Mouse (Mus musculus): ENCODE measurements around the gene Chchd5.

Chchd5 gene

DNA sequence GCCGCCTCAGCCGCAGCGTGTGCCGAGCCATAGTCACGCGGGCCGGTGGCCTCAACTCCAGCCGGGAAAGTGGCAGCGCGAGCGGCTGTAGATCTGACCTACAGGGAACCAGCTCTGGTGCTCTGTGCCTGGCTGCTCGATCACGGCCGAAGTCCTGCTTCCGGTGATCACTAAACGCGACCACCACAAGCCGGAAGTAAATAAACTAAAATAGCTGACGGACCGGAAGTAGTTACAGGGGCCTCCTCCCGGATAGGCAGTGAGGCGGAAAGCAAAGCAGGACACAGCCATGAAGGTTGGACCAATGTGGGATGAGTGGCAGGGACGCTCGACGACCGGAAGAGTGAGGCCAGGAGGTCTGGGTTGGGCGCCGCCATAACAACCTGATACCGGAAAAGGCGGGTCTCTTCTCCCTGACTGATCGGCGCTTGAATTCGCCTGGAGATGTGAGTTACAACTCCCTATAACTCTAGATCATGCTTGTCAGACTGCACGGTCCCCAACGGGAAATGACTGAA, at the start of gene Chchd5:
Gene Chchd5 (plus strand): TSS at position 289 of the 518 bp plus-strand sequence.
- peak; percentile 98 for DNase-seq (ENCODE audit: extremely low read depth, low read depth)

DNA sequence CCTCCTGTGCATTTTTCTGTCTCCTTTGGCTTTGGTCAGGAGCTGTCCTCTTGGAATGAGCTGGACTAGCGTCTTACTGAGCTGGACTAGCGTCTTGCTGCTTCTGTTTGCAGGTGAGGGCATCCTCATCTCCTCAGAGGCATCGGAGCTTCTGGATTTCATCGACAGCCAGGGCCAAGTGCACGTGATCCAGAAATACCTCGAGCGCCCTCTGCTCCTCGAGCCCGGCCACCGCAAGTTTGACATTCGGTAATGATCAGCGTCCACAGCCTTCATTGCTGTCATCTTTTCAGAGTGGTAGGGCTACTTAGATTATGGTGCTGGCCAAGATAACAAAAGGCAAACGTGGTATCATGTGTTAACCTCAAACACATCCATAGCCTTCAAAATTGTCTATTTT, 48.4 kb upstream of the Chchd5 start:
- no peak for DNase-seq (ENCODE audit: extremely low read depth, low read depth)

GRCm38 (mm10) chr2:129083514-129083913, 46.0 kb upstream of the Chchd5 start:
- no peak for DNase-seq (ENCODE audit: extremely low read depth, low read depth)

- DNase-seq (ENCODE audit: extremely low read depth, low read depth) = no peak
Measured at GRCm38 (mm10) chr2:129084959-129085358, 44.5 kb upstream of the Chchd5 start.

DNA sequence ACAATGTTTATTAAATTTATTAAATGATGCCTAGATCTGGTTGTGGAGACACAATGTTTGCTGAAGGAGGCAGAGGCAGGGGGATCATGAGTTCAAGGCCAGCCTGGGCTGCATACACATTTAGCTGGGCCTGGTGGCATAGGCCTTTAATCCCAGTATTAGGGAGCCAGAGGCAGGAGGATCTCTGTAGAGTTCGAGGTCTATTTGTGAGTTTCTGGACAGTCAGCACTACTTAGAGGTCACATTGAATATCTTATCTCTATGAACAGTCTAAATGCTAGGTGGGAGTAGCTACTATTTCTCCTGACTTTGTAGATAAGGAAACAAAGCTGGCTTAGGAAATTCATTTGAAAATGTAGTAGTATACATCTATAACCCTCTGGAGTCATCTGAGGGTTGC, 42.0 kb upstream of the Chchd5 start:
- no peak for DNase-seq (ENCODE audit: extremely low read depth, low read depth)

GRCm38 (mm10) chr2:129090370-129090769, 39.1 kb upstream of the Chchd5 start:
- DNase-seq (ENCODE audit: extremely low read depth, low read depth) = no peak

DNA sequence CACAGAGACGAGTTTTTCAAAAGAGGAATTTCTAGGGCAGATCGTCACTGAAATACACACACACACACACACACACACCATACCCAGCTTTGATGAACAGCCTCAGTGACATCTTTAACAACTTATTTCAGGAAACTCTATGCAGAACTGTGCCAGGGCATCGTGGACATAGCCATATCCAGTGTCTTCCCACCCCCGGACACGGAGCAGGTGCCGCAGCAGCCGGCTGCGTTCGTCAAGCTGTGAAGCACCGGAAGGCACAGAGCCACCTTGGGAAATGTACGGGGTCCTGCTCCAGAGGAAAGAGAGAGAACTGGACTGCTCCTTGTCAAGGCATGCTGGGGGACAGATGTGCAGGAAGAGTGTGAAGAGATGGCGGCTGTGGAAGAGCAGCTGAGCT, 36.7 kb upstream of the Chchd5 start:
- no peak for DNase-seq (ENCODE audit: extremely low read depth, low read depth)

- no peak for DNase-seq (ENCODE audit: extremely low read depth, low read depth)
Measured at GRCm38 (mm10) chr2:129093926-129094724, 35.4 kb upstream of the Chchd5 start.

GRCm38 (mm10) chr2:129100784-129101310, 28.7 kb upstream of the Chchd5 start, which contains the start of gene Polr1b:
Gene Polr1b, plus strand, starts transcription at chr2:129100995.
- peak; percentile 88 for DNase-seq (ENCODE audit: extremely low read depth, low read depth)

DNA sequence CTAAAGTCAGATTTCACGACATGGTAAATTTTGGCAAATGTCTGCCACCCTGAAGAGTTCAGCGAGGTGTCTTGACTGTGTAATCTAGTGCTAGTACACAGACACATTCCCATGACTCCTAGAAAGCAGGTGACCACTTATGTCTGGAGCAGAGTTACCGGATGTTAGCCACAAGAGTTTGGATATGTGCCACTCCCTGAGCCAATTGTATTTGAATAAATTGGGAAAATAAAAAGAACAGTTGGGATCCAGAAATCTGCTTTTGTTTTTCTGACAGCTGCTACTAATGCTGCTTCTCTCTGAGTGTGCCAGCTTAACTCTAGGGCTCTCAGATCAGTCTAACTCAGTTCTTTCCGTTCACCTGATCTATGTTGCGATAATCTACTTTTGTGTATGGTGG, 16.6 kb upstream of the Chchd5 start:
- DNase-seq (ENCODE audit: extremely low read depth, low read depth) = no peak

DNA sequence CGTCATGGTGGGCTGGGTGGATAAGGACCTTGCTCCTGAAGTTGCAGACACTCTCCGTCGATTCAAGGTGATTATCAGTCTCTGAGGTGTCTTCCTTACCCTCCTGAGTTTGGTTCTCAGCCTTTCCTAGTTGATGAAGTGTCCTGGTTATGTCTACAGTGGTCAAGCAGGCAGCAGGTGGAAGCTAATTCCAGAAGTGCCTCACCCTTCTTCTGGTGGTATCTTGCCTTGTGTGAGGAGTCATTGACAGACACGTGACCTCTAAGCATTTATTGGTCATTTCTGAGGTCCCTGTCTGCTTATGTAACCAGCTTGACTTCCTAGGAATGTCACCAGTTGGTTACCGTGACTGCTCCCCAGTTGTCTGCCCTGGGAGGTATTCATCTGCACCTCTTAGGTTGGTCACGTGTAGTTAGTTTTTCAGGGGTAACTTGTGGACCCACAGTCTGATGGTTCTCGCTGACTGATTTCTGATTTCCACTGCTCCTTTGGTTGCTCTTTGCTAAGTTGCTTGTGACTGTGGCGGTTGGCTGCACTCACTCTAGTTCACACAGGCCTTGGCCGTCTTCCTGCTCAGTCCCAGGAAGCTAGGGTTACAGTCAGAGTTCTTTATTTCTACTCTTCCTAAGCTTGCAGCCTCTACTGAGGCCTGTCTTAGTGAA, 13.7 kb upstream of the Chchd5 start:
- no peak for DNase-seq (ENCODE audit: extremely low read depth, low read depth)

- DNase-seq (ENCODE audit: extremely low read depth, low read depth) = no peak
Measured at GRCm38 (mm10) chr2:129116368-129116739, 13.1 kb upstream of the Chchd5 start.

- no peak for DNase-seq (ENCODE audit: extremely low read depth, low read depth)
Measured at GRCm38 (mm10) chr2:129118061-129118460, 11.4 kb upstream of the Chchd5 start.

DNA sequence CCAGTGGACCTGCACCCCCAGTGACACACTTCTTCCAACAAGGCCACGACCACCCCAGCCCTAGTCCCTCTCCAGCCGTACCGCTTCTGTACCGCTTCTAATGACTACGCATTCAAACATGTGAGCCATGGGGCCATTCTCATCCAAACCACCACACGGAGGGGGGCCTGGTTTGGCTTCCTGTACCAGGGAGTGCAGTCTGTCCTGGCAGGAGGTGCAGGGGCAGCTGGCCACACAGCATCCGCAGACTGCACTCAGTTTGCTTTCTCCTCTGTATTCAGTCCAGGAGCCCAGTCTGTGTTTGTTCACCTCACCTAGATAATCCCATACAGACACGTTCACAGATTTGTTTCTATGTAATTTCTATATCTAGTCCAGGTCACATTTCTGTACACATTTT, 7.5 kb upstream of the Chchd5 start:
- DNase-seq (ENCODE audit: extremely low read depth, low read depth) = no peak

- peak; percentile 24 for DNase-seq (ENCODE audit: extremely low read depth, low read depth)
Measured at GRCm38 (mm10) chr2:129129987-129130545, 566 bp downstream of the Chchd5 start.

DNA sequence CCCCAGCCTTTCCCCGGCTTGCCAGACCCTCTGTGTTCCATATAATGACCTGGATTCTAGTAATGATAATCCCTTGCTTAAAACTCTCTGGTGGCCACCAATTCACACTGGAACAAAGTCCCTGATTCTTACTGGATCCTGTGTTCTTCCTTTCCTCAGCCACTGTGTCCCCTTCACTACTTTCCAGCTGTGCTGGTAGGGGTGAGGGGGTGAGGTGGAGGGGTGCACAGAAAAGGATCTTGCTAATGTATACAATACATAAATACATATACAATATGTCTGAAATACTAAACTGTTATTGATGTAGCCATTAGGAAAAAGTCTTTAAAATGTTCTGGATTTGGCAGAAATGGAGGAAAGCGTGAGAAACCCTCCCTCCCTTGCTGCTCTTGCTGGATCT, 1.3 kb downstream of the Chchd5 start:
- DNase-seq (ENCODE audit: extremely low read depth, low read depth) = no peak

- no peak for DNase-seq (ENCODE audit: extremely low read depth, low read depth)
Measured at GRCm38 (mm10) chr2:129132231-129132630, 2.7 kb downstream of the Chchd5 start.

- DNase-seq (ENCODE audit: extremely low read depth, low read depth) = no peak
Measured at GRCm38 (mm10) chr2:129133006-129133805, 3.7 kb downstream of the Chchd5 start.

DNA sequence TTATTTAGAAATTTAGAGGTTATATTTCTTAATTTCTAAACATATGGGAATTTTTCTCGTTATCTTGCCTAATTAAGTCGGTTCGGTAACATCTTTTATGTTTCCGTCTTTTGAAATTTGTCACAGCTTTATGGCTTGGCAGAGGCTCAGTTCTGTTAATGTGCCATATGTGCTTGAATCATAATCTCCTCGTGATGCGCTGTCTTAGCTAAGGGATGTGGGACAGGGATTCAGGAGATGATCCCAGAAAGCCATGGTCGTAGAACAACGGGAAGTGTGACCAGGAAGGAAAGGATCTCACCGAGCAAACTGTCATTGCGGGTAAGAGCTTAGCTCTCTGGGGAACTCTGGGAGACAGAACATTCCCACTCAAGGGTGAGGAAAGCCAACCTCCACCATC, 10.4 kb downstream of the Chchd5 start:
- DNase-seq (ENCODE audit: extremely low read depth, low read depth) = no peak

DNA sequence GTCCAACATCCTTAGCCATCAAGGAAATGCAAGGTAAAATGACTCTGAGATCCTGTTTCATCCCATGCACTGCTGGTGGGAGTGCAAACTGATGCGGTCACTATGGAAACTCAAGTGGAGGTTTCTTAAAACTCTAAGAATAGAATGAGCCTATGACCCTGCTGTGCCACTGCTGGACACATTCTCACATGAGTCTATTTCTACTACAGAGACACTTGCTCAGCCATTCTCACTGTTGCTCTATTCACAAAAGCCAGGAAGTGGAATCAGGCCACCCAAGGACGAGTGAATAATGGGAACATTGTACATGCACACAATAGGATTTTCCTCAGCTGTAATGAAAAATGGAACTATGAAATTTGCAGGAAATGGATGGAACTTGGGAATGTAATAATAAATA, 19.3 kb downstream of the Chchd5 start:
- no peak for DNase-seq (ENCODE audit: extremely low read depth, low read depth)

- DNase-seq (ENCODE audit: extremely low read depth, low read depth) = no peak
Measured at GRCm38 (mm10) chr2:129150386-129150785, 20.9 kb downstream of the Chchd5 start.
